30 mouse cellular contexts compared by ENCODE assay signal in the genomic region with DNA sequence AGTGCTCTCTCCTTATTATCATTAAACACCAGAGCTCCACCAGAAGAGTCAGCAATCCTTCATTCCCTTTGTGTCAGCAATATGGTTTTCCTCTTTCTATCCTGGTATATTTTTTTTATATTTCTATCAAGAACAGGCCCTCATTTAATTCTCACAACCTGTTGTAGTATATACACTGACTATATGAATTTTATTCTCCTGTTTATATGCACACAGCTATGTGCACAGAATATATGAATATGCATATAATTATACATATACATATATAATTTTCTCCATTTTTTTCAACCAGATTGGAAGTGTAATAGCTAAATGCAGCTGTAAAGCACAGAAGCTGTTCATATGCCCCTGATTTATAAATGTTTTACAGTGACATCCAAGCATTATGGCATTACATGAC.
"Had no signal": no experiment of that assay in that cellular context is flagged by ENCODE, and none has a peak within 500 bp of the region (broad histone marks: within the 10 kb centered on the region; RNA-seq: fewer than 3 reads in every experiment).

No protein-coding gene starts in this region.

- DNase-seq: gastrocnemius, adult 2 months; gastrocnemius, postnatal 10 days; gastrocnemius, postnatal 25 days; heart, adult 18-20 months; heart, postnatal 10 days; heart, postnatal 4 days; kidney, adult 11 months; kidney, adult 2 months; kidney, adult 9 months; kidney, postnatal 14 days; kidney, postnatal 36 days; layer of hippocampus, adult 9-11 months; layer of hippocampus, postnatal 36 days; liver; liver, embryonic 13.5 days; liver, postnatal 0 days had no signal

- ATAC-seq: hindbrain, postnatal 0 days; intestine, embryonic 16.5 days; liver, postnatal 0 days had no signal

- H3K4me3 ChIP-seq: gastrocnemius, adult 2 months; heart, embryonic 10.5 days; heart, embryonic 12.5 days; hindbrain, embryonic 10.5 days; hindbrain, embryonic 12.5 days; hindbrain, embryonic 15.5 days; kidney, embryonic 15.5 days; left cerebral cortex, adult 2 months; limb, embryonic 10.5 days; limb, embryonic 12.5 days; liver, embryonic 13.5 days; liver, embryonic 15.5 days had no signal

- H3K4me2 ChIP-seq: heart, embryonic 12.5 days; hindbrain, embryonic 12.5 days; hindbrain, embryonic 15.5 days; kidney, embryonic 15.5 days; limb, embryonic 12.5 days; liver, embryonic 11.5 days; liver, embryonic 13.5 days; liver, embryonic 15.5 days had no signal

- H3K27ac ChIP-seq: gastrocnemius, adult 2 months; heart, embryonic 10.5 days; hindbrain, embryonic 10.5 days; hindbrain, embryonic 12.5 days; hindbrain, embryonic 15.5 days; hindbrain, postnatal 0 days; kidney, embryonic 15.5 days; kidney, postnatal 0 days; left cerebral cortex, adult 2 months; limb, embryonic 10.5 days; limb, embryonic 12.5 days; liver, embryonic 13.5 days; liver, embryonic 15.5 days had no signal

- H3K9ac ChIP-seq: heart, embryonic 12.5 days; hindbrain, embryonic 12.5 days; hindbrain, embryonic 15.5 days; kidney, embryonic 15.5 days; limb, embryonic 12.5 days; liver, embryonic 13.5 days; liver, embryonic 15.5 days; liver, postnatal 0 days had no signal

- H3K4me1 ChIP-seq: heart, embryonic 10.5 days; heart, embryonic 12.5 days; hindbrain, embryonic 10.5 days; hindbrain, embryonic 12.5 days; hindbrain, embryonic 15.5 days; kidney, embryonic 15.5 days; limb, embryonic 10.5 days; limb, embryonic 12.5 days; liver, embryonic 13.5 days; liver, embryonic 15.5 days had no signal

- H3K36me3 ChIP-seq: heart, embryonic 10.5 days; heart, embryonic 12.5 days; hindbrain, embryonic 10.5 days; hindbrain, embryonic 12.5 days; hindbrain, embryonic 15.5 days; kidney, embryonic 15.5 days; limb, embryonic 10.5 days; limb, embryonic 12.5 days; liver, embryonic 13.5 days; liver, embryonic 15.5 days had no signal

- H3K9me3 ChIP-seq: heart, embryonic 10.5 days; heart, embryonic 12.5 days; hindbrain, embryonic 10.5 days; hindbrain, embryonic 12.5 days; hindbrain, embryonic 15.5 days; kidney, embryonic 15.5 days; limb, embryonic 10.5 days; limb, embryonic 12.5 days; liver, embryonic 13.5 days; liver, embryonic 15.5 days had no signal

- H3K27me3 ChIP-seq: heart, embryonic 12.5 days; hindbrain, embryonic 12.5 days; hindbrain, embryonic 15.5 days; kidney, embryonic 15.5 days; limb, embryonic 12.5 days; liver, embryonic 13.5 days; liver, embryonic 15.5 days had no signal
